Mouse (Mus musculus) left cerebral cortex, adult 9 months (tissue): ENCODE results near the gene Sirt7.
"Not testable (repeated sequence)": the region's sequence is repeated elsewhere in the genome, so short reads cannot be mapped to it uniquely, and the experiment has no call there.

Experiments
- DNase-seq, 2 experiments: peaks; one replicate each; pipeline ENCODE4 v3.0.0; 2022; ENCODE audit warnings: low spot score in 2 of 2

The Sirt7 gene

DNA sequence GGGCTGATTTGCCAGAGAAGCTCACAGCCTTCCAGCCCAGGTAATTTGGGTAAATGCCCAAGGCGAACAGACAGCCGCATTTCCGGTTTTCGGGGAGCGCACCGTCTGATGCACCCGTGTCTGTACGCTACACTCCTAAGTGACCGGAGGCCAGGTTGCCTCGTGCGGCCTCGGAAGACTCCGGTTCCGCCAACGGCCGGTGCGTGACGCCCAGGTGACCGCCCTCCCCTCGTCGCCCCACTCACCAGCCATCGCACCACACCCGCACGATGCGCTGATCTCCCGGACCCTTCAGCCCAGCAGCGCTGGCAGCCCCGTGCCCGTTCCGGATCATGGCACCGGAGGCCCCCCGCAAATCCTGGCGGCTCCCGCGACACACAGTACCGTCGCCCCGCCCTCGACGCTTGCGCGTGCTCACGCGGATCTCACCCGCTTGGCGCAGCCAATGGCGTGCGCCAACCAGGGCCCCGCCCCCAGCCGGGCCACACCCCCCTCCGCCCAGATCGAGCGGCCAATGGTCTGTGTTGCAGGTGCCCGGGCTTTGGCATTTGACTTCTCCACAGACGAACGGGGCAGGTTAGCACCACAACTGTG, 7.4 kb downstream of the Sirt7 start, which contains the start of gene Pcyt2:
Pcyt2 (minus strand) TSS at position 418 of the 594 bp plus-strand sequence.
- peak; percentile 76 to 90 for DNase-seq

DNA sequence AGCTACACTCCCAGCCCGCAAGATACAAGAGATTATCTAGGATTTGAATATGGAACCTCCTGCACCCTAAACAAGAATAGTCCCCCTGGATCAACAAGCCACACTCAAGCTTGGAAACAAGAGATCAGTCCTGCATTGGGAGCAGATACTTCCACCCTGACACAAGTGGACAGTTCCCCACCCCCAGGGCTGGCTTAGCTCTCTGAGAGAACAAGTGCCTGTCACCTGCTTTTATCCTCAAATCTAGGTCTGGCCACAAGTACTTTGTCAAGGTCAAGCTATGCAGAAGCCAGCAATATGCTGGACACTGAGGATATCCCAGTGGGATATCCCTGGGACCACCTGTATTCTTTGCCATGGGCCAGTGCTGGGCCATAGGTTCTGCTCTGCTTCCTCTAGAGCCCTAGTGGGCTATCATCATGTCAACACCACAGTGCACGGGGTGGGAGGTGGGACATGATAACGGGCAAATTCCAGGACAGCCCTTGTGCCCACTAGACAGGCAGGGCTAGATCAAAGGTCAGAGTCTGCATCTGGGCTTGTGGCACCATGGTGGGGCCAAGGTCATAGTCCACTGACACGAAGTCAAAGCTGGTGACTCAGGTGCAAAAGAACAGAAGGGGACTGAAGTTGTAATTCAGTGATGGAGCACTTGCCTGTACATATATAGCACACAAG, 8.3 kb downstream of the Sirt7 start:
- no peak for DNase-seq

DNA sequence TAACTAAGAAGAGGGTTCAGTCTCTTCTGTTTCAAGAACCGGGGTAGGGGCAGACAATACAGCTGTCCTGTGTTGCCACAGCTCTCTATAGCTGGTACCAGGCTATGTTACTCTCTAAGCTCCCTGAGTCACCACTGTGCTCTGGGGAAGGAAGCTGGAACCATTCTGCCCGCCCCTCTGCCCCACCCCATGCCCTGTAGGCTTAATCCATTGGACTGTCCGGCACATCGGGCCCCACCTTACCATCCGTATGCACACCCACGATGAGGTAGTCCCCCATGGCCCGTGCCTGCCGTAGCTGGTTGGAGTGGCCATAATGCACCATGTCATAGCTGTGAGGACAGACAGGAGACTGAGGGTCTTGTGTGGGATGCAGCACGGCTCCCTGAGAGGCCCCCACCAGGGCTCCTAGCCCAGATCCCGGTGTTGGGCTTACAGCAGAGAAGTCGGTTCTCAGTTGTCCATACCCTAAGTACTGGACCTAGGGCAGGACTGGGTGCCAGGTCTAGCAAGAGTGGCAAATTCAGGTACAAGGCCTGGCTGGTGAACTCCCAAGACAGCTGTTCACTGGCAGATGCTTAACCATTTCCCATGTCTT, 9.3 kb downstream of the Sirt7 start:
- DNase-seq, result no peak

DNA sequence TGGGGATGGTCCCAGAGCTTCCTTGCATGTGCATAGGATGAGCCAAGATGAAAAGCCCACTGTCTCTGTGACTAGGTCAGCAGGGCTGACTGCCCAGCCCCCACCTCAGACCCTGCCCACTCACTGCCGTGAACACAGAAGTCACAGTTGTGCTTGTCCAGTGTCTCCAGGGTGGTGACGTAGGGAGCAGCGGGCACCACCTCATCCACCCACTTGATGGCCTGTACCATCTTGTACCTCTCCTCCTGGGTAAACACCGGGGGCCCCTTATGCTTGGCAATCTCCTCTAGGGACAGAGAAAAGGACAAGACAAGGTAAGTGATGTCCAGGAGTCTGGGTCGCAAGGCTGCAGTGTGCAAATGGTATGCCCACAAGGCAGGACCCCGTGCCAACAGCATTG, 9.9 kb downstream of the Sirt7 start:
- no peak for DNase-seq

DNA sequence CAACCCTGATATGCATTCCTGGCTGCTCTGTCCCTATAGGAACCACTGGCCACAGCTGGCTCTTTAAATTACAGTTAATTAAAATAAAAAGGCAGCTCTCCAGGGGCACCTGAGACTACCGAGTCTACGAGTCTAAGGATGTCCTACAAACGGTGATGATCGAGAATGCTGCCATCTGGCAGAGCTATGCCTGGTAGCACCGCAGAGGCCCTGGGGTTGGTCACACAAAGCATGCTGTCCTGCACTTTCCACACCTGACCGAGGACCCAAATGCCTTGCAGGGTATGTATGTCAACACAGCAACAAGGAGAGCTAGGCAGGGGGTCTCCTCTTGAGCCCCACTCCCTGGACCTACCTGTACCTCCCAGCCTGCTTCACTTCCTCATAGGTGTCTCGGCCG, 11.1 kb downstream of the Sirt7 start:
- no peak for DNase-seq

DNA sequence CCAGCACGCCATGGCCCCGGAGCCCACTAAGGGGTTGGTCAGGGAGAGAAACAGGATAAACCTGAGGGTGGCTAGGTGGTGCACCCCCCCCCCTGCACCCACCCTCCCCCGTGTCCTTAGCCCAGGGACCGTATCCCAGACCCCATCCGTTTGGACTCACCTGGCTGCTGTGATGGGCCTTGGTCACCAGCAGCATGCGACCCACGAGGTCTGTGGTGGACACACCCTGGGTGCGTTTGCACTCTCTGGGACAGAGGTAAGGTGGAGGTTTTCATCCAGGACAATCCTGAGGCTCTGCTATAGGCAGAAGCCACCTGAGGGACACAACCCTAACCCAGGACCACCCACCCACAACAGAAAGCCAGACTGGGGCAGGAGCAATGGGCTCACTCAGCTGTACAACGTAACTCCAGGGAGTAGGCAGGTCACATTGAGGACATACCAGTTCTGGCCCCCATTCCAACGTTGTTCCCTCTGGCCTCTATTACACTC, 11.5 kb downstream of the Sirt7 start:
- no peak for DNase-seq

DNA sequence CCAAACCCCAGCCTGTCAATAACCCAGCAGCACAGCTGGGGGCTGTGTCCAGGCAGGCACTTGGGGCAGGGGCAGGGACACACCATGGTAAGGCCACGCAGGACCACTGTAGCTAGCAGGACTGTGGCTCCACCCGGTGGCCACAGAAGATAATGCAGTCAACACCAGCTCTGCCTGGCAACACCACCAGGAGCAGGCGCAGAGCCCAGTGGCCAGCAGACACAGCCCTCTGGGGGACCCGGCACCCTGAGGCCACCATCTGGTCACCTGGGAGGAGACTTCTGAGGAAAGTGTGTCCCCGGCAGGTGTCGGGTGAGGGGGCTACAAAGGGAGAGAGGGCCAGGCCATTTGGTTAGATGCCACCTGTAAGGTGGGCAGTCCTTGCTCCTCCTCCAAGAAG, 12.3 kb downstream of the Sirt7 start:
- DNase-seq, result no peak

DNA sequence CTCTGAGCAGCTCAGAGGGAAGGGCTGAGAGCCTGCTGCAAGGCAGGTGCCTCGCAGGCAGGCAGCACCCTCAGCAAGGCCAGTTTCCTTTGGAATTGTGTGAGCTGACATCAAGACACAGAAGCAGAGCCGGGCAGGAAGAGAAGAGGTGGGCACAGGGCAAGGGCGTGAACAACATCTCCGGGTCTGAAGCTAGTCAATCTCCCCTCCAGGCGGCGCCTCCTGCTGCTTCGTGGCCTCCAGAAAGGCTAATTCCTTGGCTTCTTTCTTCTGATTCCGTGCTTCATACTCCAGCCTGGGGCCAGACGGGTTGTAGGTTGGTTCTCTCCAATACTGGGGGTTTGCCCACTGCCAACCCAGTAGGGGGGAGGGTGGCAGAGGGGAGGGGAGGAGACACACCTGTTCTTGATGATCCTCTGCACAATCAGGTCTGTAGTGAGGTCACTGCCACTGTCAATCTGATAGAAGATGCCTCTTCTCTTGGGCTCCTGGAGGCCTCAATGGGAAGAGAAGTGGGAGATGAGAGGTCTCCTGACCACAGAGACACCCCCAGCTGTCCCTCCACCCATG, 14.5 kb downstream of the Sirt7 start:
- no peak for DNase-seq

DNA sequence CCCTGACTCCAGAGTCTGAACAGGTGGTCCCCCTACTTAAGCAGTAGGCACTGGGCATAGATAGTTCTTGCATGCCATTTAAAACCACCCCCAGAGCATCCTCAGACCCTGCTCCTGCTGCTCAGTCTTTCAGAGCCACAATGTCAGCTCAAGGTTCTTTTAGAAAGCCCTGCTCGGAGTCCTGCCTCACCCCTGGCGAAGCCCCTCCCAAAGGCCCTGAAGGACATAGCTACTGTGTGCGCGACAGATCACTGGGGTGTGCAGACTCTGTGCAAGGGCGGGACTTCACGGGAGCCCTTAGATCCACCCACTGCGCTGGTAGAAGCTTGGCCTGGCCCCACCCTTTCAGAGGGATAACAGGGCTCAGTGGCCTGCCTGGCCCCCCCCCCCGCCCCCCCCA, 15.8 kb downstream of the Sirt7 start:
- no peak for DNase-seq

DNA sequence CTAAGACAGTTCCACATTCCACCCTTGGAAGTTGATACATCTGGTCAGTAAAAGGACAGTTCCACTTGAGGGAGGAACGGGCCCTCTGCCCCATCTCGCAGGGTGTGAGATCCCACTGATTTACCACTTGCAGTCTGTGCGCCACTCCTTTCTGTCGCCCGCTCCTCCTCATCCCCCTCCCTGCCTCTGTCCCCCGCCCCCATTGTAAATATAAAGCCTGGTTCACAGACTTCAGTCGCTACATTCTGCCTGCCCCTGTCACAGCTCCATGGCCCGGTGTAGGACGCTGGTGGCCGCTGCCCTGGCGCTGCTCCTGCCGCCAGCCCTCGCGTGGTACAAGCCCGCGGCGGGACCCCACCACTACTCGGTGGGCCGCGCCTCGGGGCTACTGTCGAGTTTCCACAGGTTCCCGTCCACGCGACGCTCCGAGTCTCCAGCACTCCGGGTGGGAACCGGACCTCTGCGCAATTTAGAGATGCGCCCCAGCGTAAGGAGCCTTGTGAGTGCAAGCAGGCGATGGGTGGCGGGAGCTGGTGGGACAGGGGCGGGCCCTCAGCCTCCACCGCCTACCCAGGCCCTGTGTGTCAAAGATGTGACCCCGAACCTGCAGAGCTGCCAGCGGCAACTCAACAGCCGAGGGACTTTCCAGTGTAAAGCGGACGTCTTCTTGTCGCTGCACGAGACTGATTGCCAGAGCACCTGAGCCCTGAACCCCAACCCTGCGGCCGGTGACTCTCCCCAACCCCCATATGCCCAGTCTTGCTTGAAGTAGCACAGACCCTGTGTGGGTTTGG, 16.6 kb downstream of the Sirt7 start, which contains the start of gene Npb:
Npb (plus strand) TSS at position 237 of the 794 bp plus-strand sequence.
- DNase-seq, result no peak

DNA sequence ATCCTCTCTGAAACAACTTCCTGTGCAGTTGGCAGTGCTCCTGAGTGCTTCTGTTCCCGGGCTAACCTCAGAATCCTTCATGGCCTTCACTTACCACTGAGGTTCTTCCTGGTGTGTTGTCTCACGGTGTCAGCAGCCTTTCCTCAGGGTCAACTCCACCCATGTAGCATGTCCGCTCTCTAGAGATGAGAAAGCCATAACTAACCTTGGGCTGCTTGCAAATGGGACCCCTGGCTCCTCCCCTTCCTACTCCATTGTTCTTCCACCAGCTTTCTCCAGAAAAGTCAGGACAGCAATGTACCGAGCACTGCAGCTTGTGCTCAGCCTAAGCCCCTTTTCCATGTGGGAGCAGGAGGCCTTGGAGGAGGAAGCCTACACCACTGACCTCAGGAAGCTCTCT, 18.3 kb downstream of the Sirt7 start:
- DNase-seq, result no peak

DNA sequence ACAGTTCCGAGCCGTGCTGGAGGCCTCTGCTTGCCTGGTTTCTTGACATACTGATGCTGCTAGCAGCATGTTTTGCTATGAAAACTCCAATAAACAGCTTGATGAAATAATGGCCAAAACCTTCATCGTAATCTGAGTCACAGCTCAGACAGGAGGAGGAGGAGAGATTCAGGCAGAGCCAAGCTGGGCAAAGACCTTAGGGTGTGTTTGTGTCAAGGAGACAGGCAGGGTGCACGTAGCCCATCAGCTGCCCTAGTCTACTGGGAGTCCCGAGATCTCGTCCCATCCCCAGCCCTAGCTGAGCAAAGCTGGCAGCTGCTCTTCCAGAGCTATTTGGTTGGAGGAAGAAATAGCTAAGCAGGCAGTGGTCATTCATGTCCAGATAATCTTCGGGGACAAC, 19.4 kb downstream of the Sirt7 start:
- no peak for DNase-seq

DNA sequence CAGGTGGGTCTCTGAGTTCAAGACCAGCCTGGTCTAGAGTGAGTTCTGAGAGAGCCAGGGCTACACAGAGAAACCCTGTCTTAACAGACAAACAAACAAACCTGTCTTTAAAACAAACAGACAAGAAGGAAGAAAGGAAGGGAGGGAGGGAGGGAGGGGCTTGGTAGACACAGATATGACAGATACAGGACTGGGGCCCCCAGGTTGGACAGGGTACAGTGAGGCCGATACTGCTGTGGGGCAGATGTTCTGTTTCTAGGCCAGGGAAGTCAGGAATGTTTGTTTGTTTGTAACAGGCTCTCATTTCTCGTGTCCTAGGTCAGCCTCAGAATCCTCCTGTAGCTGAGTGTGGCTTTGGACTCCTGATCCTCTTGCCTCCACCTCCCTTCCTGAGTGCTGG, 21.5 kb downstream of the Sirt7 start:
- no peak for DNase-seq

DNA sequence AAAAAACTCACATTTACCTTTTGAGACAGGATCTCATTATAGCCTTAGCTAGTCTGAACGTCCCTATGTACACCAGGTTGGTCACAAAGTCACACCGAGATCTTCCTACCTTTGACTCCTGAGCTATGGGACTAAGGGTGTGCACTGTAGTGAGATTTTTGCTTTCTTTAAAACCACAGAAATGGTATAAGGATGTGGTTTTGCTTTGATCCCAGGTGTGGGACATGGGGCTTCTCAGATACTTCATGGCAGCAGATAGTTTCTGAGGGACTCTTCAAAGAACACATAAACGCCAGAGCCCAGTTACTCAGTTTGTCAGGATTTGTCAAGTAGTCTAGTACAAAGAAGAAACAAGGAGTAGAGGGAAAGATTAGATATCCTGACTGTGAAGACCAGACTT, 24.3 kb downstream of the Sirt7 start:
- DNase-seq, result no peak

DNA sequence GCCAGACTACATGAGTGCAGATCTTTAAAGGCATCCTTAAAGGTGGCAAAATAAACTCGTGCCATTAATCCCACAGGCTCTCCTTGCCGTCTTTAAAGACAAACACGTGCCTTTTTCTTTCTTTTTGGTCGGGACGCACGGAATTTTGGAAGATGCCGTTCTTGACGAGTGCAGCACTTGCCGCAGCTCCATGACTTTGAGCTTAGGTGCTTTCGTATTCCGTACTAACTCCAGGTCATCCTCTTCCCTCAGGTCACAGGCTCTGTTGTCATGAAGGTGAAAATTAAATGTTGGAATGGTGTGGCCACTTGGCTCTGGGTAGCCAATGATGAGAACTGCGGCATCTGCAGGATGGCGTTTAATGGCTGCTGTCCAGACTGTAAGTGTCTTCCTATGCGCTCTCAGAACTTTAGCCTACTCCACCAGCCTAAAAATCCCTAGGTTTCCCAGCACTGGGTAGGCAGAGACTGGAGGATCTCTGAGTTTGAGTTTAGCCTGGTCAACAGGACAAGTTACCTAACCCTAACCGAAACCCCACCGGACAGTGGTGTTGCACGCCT, 26.0 kb downstream of the Sirt7 start:
- DNase-seq, result no peak

DNA sequence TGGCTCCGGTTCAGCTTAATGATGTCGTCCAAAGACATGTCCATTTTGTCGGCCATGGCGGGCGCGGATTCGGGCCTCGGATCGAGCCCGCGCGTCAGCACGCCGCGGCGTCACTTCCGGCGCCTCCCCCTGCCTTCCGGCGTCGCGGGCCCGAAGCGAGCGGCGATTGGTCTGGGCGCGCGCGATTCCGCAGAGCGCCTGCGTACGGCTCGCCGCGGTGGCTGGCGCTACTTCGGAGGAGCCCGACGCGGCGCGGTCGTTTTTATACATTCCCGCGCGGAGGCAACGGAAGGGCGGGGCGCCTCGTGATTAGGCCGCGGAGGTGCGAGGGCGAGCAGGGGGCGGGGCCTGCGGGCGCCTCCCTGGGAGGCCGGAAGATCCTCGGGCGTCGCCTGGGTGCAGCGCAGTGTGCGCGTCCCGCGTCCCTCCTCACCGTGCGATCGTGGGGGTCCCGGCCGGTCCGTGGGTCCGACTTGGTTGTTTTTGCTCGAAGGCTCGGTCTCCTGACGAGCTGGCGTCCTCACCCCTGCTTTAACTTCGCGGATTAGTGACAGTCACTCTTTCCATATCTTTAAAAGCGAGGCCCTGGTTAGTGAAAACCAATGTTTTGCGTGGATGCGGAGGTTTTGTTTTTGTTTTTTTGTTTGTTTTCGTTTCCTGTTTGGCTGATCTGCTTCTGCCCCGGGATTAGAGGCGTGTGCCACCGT, 26.6 kb downstream of the Sirt7 start, which contains the start of the genes Alyref and Anapc11:
Alyref (minus strand) TSS at position 83 of the 707 bp plus-strand sequence.
Anapc11 (plus strand) TSS at position 139 of the 707 bp plus-strand sequence.
- DNase-seq, result peak; percentile 79 to 91

DNA sequence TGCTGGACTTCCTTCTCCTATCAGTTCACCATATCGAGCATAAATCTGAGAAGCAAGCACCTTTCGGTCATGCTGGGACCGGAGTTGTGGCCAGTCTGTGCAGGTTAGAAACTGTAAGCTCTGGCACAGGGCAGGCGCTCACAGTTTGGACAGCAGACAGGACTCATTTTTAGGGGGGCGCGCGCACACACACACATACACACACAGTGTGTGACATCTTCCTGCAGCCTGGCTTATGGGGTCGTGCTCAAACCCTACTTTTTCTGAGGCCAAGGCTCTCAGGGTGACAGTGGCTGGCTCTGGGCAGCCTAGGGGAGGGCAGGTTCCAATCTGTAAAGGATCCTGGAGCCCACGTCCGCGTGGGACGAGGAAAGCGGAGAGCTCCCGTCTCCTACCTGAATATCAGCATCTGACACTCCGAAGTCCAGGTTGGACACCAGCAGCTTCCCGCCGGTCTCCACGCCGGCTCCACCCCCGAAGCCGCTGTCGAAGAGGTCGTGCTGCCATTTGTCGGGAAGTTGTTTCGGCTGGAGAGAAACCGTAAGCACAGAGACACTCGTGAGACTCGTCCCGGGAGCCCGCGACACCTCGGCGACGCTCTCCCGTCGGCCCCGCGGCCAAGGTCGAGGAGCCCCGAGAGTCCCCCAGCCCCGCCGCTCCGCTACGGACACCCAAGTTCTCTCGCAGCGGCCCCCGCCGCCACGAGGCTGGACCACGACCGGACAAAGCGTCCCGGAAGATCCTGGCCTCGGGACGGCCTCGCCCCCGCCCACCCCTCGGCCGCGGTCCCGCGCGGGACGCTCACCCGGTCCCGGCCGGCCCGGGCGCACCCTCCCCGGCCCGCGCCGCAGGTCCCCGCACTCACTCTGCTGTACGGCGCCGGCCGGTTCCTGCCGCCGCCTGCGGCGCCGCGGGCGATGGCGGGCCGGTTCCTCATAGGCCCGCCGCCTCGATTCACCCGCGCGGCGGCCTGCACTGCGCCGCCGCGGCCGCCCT, 27.5 kb downstream of the Sirt7 start:
- no peak for DNase-seq

DNA sequence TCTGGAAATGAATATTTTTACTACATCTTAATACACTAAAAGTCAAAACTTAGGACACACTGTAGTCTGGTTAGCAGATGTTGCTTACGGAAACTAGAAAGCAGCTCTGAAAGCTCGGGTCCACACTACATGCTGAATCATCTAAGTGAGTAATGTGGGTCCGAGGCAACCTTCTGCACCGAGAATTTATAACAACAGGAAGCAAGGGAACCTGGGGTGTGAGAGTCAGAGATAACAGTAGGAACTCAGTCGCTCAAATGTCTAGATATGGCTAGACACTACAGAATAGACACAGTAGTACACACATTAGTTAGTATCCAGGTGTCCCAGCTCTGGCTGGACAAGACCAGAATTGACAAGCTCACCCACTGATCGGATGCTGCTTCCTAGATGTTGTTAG, 36.5 kb downstream of the Sirt7 start:
- no peak for DNase-seq

DNA sequence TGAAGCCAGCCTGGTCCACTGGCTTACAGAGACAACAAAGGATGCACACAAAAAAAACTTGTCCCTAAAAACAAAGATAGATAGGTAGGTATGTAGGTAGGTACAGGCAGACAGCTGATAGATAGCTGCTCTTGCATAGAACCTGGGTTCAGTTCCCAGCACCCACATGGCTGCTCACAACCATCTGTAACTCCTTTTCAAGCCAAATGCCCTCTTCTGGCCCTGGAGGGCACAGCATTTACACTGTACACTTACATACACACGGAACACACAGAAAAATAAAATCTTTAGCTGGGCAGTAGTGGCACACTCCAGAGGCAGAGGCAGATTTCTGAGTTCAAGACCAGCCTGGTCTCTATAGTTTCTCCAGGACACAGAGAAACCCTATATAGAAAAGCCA, 41.1 kb downstream of the Sirt7 start:
- no peak for DNase-seq

DNA sequence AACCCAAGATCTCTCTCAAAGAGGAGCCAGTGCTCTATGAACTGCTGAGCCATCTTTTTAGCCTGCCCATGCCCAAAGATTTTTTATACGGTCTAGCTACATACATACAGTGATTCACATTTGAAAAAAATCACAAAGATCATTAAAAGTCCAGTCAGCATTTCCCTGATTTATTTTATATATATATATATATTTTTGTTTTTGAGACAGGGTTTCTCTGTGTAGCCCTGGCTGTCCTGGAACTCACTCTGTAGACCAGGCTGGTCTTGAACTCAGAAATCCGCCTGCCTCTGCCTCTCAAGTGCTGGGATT, 42.1 kb downstream of the Sirt7 start:
- not testable (repeated sequence) for DNase-seq
